Mouse (Mus musculus) lung, postnatal 36 days (tissue): ENCODE data around the gene Ppfia4.

Experiments
- DNase-seq: peaks from one replicate; pipeline ENCODE4 v3.0.0; 2022; ENCODE audit warnings: mixed read lengths

The Ppfia4 gene

DNA sequence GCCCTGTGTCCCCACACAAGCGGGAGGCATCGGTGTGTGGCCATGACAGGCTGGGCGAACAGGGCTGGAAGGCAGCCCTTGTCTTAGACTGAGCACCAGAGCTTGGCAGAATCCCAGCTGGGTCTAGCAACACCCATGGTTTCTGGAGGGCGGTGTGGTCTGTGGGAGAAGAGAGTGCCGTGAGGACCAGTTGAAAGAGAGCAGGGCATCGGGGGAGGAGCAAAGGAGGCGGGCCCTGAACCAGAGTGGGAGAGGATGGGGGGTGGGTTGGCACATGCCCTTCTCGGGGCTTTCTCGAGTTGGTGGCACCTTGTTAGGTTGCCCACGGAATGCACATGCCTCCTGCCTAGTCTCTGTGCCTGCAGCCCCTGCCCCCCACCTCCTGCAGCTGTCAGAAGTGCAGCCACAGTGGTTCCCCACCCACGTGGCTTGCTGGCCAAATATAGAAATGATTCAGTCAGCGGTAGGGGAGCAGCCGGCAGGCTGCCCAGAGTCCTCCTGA is at the start of gene Ppfia4:
Gene Ppfia4 (minus strand): TSS at position 159 of the 502 bp plus-strand sequence.
- DNase-seq, result peak; percentile 19

DNA sequence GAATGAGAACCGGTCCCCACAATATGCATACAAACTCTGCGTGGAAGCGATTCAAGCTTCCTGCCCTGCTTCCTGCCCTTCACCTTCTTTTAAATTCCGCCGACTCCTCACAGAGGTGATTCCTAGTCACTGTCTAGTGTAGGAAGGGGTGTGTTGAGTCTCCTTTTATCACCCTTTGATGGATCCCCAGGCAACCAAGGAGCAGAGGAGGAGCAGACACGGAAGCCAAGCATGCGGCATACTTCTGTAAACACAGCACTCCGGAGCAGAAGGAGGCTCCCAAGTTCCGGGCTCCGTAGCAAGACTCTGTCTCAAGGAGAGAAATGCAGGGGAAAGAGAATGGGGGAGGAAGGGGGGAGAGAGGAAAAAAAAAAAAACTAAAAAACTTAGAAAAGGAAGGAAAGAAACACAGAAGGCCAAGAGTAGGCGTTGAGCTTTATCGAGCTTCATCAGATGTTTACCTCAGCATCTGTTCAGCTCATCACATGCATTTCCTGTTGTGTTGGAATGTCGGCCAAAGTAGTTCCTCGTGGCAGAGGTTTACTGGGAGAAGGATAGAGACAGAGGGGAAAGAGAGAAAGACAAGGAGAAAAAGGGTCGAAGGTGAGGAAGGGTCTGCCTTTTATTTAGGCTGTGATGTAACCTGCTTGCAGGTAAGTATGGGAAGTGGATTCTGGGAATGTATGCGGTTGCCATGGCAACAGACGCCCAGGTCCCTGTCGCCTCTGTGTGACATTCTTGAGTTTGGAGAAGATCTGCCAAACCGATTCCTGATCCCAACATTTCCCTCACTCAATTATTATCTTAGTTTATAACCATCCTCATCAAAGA is 49.3 kb upstream of the Ppfia4 start:
- DNase-seq, result peak; percentile 9

DNA sequence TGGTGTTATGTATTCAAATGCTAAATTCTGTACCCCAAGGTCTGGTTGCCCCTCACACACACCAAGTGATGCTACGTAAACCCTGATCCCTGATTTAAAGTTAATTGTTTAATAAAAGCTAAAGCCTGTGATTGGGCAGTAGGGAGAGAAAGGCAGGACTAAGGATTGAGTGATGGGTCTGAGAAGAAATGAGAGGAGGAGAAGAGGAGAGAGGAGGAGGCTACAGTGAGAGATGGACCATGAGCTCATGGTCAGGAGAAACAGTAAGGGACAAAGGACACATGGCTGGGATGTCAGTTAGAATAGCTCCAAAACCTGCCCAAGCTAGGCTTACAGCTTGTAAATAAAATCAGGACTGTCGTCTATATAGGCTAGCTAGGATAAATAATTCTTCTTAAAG is 48.3 kb upstream of the Ppfia4 start:
- DNase-seq, result no peak

DNA sequence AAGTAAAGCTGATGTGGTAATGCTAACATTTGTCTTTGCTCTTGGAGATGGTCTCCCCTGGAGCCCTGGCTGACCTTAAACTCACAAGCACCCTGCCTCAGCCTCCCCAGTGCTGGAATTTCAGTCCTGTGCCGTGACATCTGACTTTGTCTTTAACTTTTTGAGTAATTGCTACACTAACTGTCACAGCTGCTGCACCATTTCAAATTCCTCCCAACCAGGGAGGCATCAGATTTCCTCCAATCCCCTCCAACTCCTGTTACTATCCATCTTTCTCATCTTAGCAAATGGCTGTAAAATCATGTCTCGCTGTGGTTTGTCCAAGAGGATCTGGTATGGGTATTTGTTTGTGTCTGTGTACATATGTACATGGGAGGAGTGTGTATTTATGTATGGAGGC is 41.4 kb upstream of the Ppfia4 start:
- no peak for DNase-seq

DNA sequence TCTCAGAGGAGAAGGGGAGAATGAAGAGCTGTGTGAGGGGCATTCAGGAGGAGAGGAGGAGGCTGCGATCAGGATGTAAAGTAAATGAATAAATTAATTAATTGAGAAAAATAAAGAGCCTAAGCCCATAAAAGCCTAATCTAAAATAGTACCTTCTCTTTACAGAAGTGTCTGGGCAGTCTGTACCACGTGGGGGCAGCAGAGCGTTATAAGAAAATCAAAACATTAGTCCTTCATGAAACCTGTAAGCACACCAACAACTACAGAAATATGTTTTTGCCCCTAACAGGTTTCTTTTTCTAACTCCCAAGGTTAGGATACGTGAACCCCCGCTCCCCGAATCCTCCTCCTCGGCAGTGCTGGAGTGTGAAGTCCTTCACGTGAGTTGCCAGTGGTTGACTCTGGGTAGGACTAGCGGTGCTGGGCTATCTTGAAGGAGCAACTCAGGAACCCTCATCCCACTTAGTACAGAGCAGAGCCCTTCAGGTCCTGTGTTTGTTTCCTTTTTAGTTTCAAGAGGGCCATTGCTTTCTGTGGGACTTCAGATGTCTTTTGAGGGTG is 36.1 kb upstream of the Ppfia4 start:
- DNase-seq, result peak; percentile 90

DNA sequence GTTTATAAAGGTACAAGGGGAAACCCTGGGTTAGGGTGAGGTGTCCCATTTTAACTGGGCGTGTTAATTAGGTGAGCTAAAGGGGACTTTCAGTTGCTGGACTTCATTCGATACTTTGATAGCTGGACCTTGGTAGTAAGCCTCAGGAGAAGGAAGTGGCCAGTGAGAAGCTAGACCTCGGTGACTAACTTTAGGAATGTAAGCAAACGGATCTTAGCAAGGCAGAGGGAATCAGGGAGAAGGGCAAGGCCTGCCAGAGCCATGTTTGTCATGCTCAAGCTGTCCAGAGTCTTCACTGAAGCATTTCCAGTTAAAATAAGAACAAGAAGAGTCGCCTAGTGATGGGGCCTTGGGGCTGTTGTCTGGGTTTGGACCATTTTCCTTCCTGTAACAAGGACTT is 32.8 kb upstream of the Ppfia4 start:
- no peak for DNase-seq

DNA sequence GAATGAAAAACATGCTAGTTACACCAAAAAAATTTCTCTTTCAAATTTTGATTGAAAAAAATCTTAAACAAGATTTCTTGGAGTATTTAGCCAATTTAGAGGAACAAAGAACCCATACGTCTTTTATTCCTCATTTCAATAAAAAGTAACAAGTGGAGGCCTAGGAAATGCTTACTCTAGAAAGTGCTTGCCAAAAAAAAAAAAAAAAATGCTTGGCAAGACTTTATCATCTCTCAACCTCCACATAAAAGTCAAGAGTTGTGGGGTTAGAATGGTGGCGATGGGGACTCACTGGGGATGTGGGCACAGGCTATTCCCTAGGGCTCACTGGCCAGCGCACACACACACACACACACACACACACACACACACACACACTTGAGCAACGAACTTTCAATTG is 30.5 kb upstream of the Ppfia4 start:
- no peak for DNase-seq

DNA sequence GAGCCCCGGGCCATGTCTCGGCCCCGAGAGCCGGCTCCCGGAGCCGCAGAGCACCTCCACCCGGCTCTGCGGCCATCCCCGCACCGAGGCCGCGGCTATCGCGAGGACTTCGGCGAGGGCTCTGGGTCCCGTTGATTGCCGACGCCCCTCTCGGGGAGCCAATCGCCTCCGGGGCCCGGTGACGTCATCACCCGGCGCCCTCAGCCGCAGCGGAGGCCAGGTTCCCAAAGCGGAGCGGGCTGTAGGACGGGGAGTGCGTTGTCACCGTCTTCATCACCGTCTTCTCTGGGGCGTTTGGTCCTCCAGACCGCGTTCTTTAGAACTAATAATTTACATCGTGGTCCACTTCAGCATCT is 29.1 kb upstream of the Ppfia4 start, which contains the start of gene Tmem183a:
Gene Tmem183a (minus strand): TSS at position 123 of the 356 bp plus-strand sequence.
- peak; percentile 96 for DNase-seq

DNA sequence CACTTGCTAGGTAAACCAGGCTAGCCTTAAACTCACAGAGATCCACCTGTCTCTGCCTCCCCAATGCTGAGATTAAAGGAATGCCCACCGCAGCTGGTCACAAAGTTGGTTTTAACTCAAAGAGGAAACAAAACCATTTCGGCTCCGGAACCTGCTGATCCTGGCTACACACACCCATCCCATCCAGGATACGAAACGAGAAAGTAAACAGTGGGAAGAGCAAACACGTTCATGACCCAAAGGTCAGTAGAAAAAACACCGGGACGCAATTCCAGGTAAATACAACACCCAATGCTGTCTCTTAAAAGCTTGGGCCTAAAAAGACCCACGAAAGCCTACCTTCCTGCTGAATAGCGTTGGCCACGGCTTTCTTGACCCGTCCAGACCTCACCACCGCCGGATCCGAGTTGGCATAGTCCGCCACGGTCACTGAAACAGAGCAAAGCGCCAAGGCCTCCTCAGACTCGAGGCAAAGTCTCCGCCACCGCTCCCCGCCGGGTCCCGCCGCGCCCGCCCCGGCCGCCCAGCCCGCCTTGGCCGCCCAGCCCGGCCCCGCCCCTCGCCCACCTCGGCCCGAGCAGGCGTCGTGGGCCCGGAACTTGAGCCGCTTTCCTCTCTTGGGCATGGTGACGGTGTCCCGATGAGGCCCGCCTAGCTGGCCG is 28.6 kb upstream of the Ppfia4 start:
- peak; percentile 25 for DNase-seq

DNA sequence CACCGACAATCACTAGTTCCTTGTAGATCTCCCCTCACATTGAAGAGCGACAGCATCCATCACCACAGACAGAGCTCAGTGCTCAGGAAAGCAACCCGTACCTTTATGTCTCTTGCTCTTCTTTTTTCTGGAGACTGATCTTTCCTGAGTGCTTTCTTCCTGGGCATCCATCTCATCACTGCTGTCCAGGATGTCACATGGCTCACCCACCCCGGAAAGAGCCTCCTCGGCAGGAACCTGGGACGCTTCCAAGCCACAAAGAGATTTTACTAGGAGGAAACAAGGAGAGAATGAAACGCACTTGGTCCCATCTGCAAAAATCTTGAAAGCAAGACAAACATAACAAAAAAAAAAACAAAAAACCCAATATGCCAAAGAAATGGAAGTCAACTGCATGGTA is 27.9 kb upstream of the Ppfia4 start:
- no peak for DNase-seq

DNA sequence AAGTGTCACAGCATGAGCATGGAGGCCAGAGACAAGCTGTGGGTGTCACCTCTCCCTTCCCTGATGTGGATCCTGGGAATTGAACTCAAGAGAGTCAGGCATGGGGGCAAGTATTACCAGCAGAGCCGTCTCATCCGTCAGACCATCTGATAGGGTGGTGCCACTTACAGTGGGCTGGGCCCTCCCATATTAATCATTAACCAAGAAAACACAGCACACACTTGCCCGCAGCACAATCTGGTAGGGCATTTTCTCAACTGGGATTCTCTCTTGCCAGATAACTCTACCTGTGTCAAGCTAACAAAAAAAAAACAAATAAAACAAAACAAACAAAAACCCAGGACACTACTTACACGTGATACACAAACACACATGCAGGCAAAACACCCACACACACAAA is 24.7 kb upstream of the Ppfia4 start:
- DNase-seq, result no peak

DNA sequence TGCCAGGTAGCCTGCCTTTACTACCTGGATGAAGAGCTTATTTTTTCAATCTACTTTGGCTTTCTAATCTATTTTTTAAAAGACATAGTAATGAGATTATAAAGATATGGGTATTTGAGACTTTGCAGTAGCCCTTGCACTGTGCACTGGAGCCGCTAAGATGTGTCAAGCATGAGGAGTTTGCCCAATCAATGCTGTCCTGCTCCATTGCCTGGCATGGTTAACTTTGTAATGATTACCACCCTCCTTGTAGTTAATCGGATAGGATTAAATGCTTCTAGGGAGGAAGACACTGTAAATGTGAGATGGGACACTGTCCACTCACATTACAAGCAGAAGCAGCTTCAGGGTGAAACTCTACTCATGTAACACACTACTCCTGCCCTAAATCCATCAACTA is 20.6 kb upstream of the Ppfia4 start:
- DNase-seq, result no peak

DNA sequence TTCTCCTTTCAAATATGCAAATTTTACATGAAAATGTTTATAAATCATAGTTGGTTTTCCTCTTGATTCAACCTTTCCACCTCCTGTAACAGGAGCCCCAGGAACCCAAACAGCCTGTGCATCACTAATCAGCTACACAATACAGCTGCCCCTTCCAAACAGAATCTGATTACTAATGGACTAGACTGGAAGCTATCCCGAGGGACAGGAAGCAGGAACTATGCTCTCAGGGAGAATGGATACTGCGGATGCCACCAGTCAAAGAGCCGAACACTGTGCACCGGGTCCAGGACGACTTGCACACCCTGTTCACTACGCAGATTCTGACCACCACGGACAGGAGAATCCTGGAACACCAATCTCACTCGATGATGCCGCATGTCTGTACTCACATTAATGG is 15.1 kb upstream of the Ppfia4 start:
- DNase-seq, result no peak

DNA sequence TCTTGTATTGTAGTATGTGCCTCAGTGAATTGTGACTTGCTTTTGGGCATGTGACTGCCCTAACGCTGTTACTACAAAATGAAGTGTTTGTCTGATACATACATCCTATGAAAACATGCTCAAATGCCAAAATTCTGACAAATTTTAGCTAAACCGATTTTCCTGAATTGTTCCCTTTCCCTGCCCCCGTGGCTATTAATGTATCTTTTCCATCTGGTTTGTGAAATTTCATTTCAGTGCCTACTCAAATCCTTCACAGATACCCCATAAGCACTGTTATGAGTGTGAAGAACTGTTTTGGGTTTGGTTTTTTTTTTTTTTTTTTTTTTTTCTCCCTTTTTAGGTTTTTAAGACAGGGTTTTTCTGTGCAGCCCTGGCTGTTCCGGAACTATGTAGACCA is 12.3 kb upstream of the Ppfia4 start:
- no peak for DNase-seq

DNA sequence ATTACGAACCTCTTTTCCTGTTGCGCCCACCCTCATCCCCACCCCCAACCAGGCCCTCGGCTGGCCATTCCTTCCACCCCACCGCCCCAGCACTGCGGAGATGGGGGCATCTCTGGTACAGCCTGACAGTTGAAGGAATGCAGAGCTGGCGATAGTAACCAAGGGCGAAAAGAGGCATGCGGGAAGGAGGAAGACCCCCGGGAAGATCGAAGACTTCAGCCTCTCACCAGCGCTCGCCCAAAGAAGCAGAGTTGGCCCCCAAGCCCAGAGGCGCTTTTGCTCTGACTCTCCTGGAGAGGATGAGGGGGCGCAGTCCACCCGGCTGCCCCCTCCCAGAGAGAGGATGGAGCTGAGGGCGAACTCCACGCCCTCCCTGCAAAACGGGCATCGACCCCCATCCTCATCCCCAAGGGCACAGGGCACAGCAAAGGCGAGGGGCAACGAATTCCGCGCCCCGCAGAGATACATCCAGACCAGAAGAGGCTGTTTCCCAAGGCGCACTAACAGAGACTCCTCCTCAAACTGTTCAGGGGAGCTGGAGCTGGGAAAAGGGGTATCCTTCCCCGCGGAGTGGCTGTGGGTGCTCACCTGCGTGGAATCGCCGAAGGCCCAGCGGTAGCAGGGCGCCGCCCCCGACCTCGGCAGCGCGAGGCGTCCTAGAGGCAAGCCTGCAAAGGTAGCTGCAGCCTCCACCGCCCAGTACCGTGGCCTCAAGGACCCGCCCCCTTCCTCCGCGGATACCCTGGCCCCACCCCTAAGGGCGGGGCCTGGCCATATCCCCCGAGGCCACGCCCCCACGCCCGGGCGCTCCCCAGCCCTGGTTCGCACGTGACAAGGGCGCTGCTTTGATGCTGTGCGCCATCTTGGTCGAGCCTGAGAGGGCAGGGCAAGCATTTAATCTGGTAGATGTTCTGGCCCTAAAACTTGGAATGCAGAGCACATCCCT is 11.6 kb upstream of the Ppfia4 start:
- peak; percentile 72 for DNase-seq

DNA sequence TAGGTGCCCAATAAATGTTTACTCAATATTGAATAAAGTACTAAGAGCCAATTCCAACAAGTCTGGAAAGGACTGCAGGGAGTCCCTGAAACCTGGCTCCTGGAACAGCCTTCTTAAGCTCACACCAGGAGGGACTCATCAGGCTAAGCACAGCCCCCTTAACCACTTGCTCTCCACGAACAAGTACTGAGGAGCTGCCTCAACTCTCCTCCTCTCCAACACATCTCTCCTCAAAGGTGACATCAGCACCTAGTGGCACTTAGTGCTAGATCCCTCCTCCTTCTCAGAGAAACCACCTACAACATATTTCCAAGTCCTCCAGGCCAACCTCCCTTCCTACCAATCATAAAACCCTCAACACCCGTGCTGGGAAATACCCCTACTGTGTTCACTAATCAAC is 10.8 kb upstream of the Ppfia4 start:
- no peak for DNase-seq

DNA sequence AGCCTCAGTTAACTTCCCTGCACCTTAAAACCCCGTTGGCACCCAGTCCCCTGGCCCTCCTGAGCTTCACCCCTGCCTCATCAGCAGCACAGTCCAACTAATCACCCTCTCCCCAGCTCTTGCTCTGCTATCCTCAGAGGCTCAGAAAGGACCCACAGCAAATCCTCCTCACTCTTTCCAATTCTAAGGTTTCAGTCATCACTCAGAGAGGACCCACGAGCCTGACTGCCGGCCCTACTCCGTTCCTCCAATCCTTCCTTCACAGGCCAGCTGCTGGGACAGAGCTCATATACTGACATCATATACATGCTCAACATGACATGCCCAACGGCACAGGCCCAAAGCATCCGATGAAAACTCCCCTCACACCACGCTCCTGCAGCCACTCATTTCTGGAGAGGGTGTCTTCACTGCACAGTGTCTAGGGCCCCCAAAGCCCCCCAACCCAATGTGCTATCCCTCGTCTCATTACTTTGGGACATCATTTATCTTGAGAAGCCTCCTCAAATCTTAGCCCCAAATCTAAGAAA is 10.1 kb upstream of the Ppfia4 start:
- DNase-seq, result no peak

DNA sequence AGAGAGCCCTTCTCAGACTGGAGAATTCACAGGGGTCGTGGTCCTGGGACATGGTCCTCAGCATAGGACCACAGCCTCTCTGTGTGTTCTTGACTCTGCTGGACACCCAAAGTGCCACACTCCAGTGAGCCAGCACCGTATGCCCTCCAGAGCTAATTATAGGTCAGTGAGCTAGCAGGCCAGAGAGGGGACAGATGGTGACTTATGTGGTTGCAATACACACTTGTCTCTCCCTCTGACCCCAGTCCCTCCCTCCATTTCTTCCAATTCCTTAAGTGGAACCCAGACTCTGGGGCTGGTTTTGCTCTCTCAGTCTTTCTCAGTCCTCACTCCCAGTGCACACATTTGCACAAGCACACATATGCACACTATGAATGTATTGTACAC is 9.5 kb upstream of the Ppfia4 start:
- DNase-seq, result no peak

DNA sequence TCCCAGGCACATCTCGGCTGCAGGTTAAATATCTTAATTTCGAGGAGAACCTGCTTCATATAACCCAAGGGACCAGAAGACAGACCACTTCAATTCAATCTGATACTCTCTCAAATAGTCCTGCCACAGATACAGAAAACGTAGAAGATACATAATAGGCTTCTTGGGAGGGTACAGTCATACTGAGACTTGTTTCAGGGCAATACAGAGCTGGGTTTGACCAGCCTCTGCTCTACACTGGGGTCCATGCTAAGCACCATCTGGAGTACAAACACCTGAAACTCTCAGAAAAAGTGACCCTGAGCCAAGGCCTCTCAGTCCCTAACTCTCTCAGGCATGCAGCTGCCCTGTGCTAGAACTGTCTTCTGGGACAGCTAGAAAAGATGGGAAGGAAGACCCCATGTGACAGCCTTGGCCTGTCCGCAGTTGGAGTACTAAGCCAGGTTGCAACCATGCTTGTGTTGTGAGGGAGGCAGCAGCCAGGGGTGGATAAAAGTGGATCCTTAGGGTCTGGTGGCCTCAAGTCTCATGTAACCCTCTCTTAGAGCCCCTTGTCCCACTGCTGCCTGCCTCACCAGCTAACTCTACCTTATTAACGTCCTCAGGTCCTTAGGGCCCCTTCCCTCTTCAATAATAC is 9.0 kb upstream of the Ppfia4 start:
- no peak for DNase-seq

DNA sequence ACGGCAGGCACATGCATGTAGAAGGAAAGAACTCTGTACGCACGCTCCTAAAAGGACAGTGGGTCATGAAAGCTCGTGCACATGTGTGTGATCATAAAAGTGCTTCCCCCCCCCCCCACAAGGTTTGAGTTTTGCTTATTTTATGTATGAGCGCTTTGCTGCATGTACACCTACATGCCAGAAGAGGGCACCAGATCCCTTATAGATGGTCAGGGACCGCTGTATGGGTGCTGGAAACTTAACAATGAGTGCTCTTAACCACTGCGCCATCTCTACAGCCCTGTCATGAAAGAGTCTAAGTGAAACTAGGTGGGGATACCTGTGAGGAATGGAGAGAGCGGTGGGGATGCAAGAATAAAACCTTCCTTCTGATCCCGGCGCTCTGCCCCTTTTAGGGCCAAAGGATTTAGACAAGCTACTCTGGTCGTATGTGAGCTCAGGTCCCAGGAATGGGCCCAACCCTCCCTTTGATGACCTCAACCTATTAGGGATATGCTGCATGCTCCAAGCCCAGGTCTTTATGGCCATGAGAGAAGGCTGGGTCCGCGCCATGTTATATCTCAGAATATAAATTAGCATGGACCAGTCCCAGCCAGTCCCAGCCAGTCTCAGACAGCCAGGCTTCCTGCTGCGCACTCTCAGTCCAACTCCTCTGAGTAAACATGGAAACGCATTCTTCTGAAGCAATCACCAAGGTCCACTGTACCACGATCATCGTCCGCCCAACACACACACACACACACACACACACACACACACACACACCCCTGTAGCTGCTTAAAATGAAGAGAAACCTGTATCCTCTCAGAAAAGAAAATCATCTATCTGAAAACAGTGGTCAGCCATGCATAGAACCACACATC is 7.3 kb upstream of the Ppfia4 start:
- DNase-seq, result no peak

DNA sequence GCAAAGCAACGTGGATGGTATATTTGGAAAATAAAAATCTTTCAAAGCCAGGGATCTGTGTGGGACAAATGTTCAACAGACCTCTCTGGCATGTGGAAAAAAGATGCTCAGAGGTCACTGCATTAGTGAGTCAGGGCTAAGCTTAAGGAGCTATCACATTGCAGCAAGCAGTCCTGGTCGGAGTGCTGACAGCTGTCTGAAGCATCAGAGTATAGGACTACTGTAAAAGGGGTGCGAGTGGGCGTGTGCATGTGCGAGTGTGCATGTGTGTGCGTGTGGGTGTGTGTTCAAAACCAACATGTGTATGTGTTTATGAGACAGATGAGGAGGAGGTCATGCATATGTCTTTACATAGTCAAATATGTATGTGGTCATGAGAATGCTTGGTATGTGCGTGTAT is 6.4 kb upstream of the Ppfia4 start:
- DNase-seq, result no peak
